Mouse (Mus musculus): ENCODE data around the gene N4bp3. TPM values are rescaled to one million over a fixed set of nuclear protein-coding genes. Genes with fewer than 3 reads are reported as not detected.
"Not testable (repeated sequence)": the region's sequence is repeated elsewhere in the genome, so short reads cannot be mapped to it uniquely, and the experiment has no call there.

N4bp3 gene
- polyA plus RNA-seq, 1 experiment: 11.8 TPM

DNA sequence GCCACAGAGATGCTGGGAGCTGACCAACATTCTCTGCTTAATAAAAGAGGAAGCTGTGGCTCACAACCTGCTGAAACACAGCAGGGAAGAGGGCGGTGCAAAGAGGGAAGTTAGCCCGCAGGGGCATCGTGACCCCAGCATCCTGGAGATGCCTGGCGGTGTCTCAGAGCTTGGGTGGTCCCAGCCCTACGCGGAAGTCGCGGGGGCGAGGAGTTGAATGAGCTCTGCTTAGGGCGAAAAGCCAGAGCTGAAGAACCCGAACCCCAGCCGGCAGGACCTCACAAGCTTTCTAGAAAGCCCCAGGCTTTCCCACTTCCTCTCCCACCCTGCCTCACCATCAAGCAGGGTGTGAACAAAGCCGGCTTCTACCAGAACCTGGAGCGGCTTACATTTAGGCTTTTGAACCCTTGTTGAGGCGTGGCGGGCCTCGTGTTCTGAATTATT, 12.6 kb downstream of the N4bp3 start:
- TF ChIP-seq POLR2A (IDR thresholded peaks at IDR 0.05; ENCODE audit: low read depth, low read length) (no peak), CTCF (conservative IDR thresholded peaks at IDR 0.05; ENCODE audit: insufficient read depth, insufficient read length, low read depth, low read length) (no peak)
- Histone ChIP-seq H3K4me1 (ENCODE audit: control insufficient read depth, insufficient read depth, low read length) (peaks cover 10% of the 10 kb centered on the region), H3K36me3 (ENCODE audit: control insufficient read depth, insufficient read depth, low read length) (no peaks in the 10 kb centered on the region), H3K4me3 (ENCODE audit: insufficient read depth, low read depth, low read length) (peak overlapping the region; percentile 26; the same call in 1 of the 2 replicates), H3K27ac (ENCODE audit: insufficient read depth, low read depth, low read length) (peak overlapping the region; percentile 31; the same call in 1 of the 2 replicates), H3K27me3 (replicated peaks; ENCODE audit: control insufficient read depth, insufficient read depth, low read length) (no peaks in the 10 kb centered on the region)
- DNase-seq: no peak
- 14% methylated on average over 17 of the region's 17 CpGs for WGBS

DNA sequence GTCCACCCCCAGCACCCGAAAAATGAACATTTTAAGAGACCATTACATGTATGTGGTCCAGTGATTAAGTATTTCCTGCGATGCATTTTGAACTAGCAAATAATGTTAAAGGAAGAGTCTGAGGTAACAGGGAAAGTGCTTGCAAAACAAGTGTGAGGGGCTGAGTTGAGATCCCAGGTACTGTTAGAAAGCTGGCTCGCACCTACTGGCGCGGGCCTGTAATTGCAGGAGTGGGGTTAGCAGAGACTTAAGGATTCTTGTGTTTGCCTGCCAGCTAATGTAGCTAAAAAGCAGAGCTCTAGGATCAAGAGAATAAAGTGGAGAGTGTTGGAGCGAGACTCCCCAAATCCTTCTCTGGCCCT, 14.3 kb downstream of the N4bp3 start:
- WGBS: 5% methylated on average over 6 of the region's 6 CpGs
- peaks cover 24% of the 10 kb centered on the region for H3K4me1 ChIP-seq (ENCODE audit: control insufficient read depth, insufficient read depth, low read length)
- no peaks in the 10 kb centered on the region for H3K36me3 ChIP-seq (ENCODE audit: control insufficient read depth, insufficient read depth, low read length)
- TF ChIP-seq CTCF (conservative IDR thresholded peaks at IDR 0.05; ENCODE audit: insufficient read depth, insufficient read length, low read depth, low read length): peak; percentile 65
- TF ChIP-seq POLR2A (IDR thresholded peaks at IDR 0.05; ENCODE audit: low read depth, low read length): no peak
- no peaks in the 10 kb centered on the region for H3K27me3 ChIP-seq (replicated peaks; ENCODE audit: control insufficient read depth, insufficient read depth, low read length)
- peak overlapping the region; percentile 71 for H3K27ac ChIP-seq (ENCODE audit: insufficient read depth, low read depth, low read length)
- peak overlapping the region; percentile 59 for H3K4me3 ChIP-seq (ENCODE audit: insufficient read depth, low read depth, low read length)
- DNase-seq: peak; percentile 79

DNA sequence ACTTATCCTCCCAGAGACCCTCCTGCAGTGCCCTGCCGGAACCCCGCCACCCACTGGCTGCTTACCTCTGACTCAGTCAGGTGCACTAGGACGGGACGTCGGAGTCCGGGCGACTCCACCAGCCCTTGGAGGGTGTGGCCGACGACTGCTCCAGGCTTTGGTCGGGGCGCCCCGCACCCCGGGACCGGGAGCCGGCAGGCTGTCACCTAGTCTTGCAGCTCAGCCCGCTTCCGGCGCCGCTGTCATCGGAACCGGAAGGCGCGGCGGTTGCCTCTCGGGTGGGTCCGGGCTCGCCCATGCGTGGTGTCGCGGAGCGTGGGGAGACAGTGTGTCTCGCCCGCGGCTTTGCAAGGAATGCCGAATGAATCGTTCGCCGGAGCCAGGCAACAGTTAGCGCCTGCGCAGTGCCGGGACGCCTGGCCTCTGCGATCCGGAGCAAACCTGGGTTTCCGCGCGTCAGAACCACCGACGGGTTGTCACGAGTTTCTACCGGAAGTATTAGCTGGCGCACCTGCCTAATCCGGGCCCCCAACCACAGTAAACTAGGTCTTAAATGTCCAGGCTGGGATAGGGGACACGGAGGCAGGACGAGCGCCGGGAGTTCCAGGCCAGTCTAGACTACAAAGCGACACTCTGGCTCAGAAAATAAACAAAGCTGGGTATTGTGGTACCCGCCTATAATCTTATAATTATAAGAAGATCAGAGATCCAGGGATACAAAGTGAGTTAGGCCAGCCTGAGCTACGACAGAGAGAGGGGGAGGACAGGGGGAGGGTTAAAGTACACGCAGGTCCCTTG, 14.9 kb downstream of the N4bp3 start, which contains the start of gene Rmnd5b:
TSS of gene Rmnd5b (minus strand) at position 372 of the 798 bp plus-strand sequence.
- Histone ChIP-seq H3K27me3 (replicated peaks; ENCODE audit: control insufficient read depth, insufficient read depth, low read length) (no peaks in the 10 kb centered on the region), H3K27ac (ENCODE audit: insufficient read depth, low read depth, low read length) (peak within 1 kb of the TSS; percentile 71), H3K4me1 (ENCODE audit: control insufficient read depth, insufficient read depth, low read length) (peaks cover 30% of the 10 kb centered on the region), H3K36me3 (ENCODE audit: control insufficient read depth, insufficient read depth, low read length) (no peaks in the 10 kb centered on the region), H3K4me3 (ENCODE audit: insufficient read depth, low read depth, low read length) (peak within 1 kb of the TSS; percentile 59)
- under 1% methylated on average over 61 of the region's 61 CpGs for WGBS
- no peak for TF ChIP-seq POLR2A (IDR thresholded peaks at IDR 0.05; ENCODE audit: low read depth, low read length)
- TF ChIP-seq CTCF (conservative IDR thresholded peaks at IDR 0.05; ENCODE audit: insufficient read depth, insufficient read length, low read depth, low read length): no peak
- peak; percentile 95 for DNase-seq

DNA sequence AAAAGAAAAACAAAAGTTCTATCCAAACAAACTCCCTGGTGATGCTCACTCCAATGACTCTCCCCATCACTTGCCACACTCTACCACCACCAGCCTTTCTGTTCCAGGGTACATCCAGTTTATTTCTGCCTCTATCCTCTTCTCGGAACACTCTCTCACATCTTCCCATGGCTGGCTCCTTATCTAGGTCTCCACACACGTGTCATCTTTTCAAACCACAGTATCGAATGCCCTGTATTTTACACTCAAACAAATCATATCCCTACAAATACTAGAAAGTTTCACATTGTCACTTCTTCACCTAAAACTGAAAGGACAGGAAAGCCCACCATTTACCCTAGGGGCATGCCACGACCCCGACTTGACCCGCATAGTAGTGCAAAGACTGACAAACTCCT, 15.5 kb downstream of the N4bp3 start:
- Histone ChIP-seq H3K27ac (ENCODE audit: insufficient read depth, low read depth, low read length) (peak overlapping the region; percentile 71), H3K4me1 (ENCODE audit: control insufficient read depth, insufficient read depth, low read length) (peaks cover 30% of the 10 kb centered on the region), H3K4me3 (ENCODE audit: insufficient read depth, low read depth, low read length) (peak overlapping the region; percentile 59), H3K27me3 (replicated peaks; ENCODE audit: control insufficient read depth, insufficient read depth, low read length) (no peaks in the 10 kb centered on the region), H3K36me3 (ENCODE audit: control insufficient read depth, insufficient read depth, low read length) (no peaks in the 10 kb centered on the region)
- TF ChIP-seq POLR2A (IDR thresholded peaks at IDR 0.05; ENCODE audit: low read depth, low read length) (no peak), CTCF (conservative IDR thresholded peaks at IDR 0.05; ENCODE audit: insufficient read depth, insufficient read length, low read depth, low read length) (no peak)
- 6% methylated on average over 6 of the region's 6 CpGs for WGBS
- no peak for DNase-seq

GRCm38 (mm10) chr11:51633721-51634120, 16.9 kb downstream of the N4bp3 start:
- H3K36me3 ChIP-seq (ENCODE audit: control insufficient read depth, insufficient read depth, low read length): peaks cover 3% of the 10 kb centered on the region; the same call in 1 of the 2 replicates
- DNase-seq: no peak
- peaks cover 30% of the 10 kb centered on the region for H3K4me1 ChIP-seq (ENCODE audit: control insufficient read depth, insufficient read depth, low read length)
- H3K27ac ChIP-seq (ENCODE audit: insufficient read depth, low read depth, low read length): 0 out of 2 replicates have a peak overlapping the region, but pooled peaks have one; percentile 10
- H3K27me3 ChIP-seq (replicated peaks; ENCODE audit: control insufficient read depth, insufficient read depth, low read length): no peaks in the 10 kb centered on the region
- H3K4me3 ChIP-seq (ENCODE audit: insufficient read depth, low read depth, low read length): no peak overlapping the region
- TF ChIP-seq CTCF (conservative IDR thresholded peaks at IDR 0.05; ENCODE audit: insufficient read depth, insufficient read length, low read depth, low read length) (no peak), POLR2A (IDR thresholded peaks at IDR 0.05; ENCODE audit: low read depth, low read length) (no peak)
- 85% methylated on average over 3 of the region's 3 CpGs for WGBS

- H3K27ac ChIP-seq (ENCODE audit: insufficient read depth, low read depth, low read length); H3K27me3 ChIP-seq (replicated peaks; ENCODE audit: control insufficient read depth, insufficient read depth, low read length); H3K36me3 ChIP-seq (ENCODE audit: control insufficient read depth, insufficient read depth, low read length); DNase-seq; H3K4me3 ChIP-seq (ENCODE audit: insufficient read depth, low read depth, low read length): not testable (repeated sequence)
- H3K4me1 ChIP-seq (ENCODE audit: control insufficient read depth, insufficient read depth, low read length): peaks cover 30% of the 10 kb centered on the region
- WGBS: 94% methylated on average over 7 of the region's 7 CpGs
Measured at GRCm38 (mm10) chr11:51633200-51633599, 17.4 kb downstream of the N4bp3 start.

- WGBS: 34% methylated on average over 6 of the region's 6 CpGs
- no peak for TF ChIP-seq POLR2A (IDR thresholded peaks at IDR 0.05; ENCODE audit: low read depth, low read length)
- no peak for TF ChIP-seq CTCF (conservative IDR thresholded peaks at IDR 0.05; ENCODE audit: insufficient read depth, insufficient read length, low read depth, low read length)
- H3K4me1 ChIP-seq (ENCODE audit: control insufficient read depth, insufficient read depth, low read length): peaks cover 30% of the 10 kb centered on the region
- peak overlapping the region; percentile 87 for H3K27ac ChIP-seq (ENCODE audit: insufficient read depth, low read depth, low read length)
- peaks cover 3% of the 10 kb centered on the region; the same call in 1 of the 2 replicates for H3K36me3 ChIP-seq (ENCODE audit: control insufficient read depth, insufficient read depth, low read length)
- H3K4me3 ChIP-seq (ENCODE audit: insufficient read depth, low read depth, low read length): no peak overlapping the region
- peak; percentile 56 for DNase-seq
- no peaks in the 10 kb centered on the region for H3K27me3 ChIP-seq (replicated peaks; ENCODE audit: control insufficient read depth, insufficient read depth, low read length)
Measured at GRCm38 (mm10) chr11:51632130-51632753, 18.4 kb downstream of the N4bp3 start.

Data from kidney, adult 2 months (tissue).